Mouse (Mus musculus): ENCODE measurements at regions not wholly inside any gene's neighbourhood (a gene's known extent, or its start where the extent isn't known, plus 50 kb on each side); places are given as distances from the start of the nearest gene placed in this dataset.
"Not testable (repeated sequence)": the region's sequence is repeated elsewhere in the genome, so short reads cannot be mapped to it uniquely, and the experiment has no call there.

- Histone ChIP-seq H3K27me3 (no peaks in the 10 kb centered on the region), H3K27ac (no peak overlapping the region), H3K36me3 (no peaks in the 10 kb centered on the region), H3K9me3 (peaks cover 17% of the 10 kb centered on the region; the same call in 1 of the 2 replicates), H3K4me3 (no peak overlapping the region), H3K4me2 (no peak overlapping the region), H3K9ac (no peak overlapping the region), H3K4me1 (no peaks in the 10 kb centered on the region)
- peak; percentile 61 for ATAC-seq (ENCODE audit: insufficient number of reproducible peaks, low FRiP score, low TSS enrichment, low read depth)
Observed at GRCm38 (mm10) chr13:12864263-12864662, 64.4 kb upstream of the Prl2c3 start.

- H3K9ac ChIP-seq; H3K4me2 ChIP-seq; H3K4me3 ChIP-seq; H3K27me3 ChIP-seq; ATAC-seq (ENCODE audit: insufficient number of reproducible peaks, low FRiP score, low TSS enrichment, low read depth); H3K27ac ChIP-seq; H3K36me3 ChIP-seq; H3K4me1 ChIP-seq: not testable (repeated sequence)
- 87% methylated on average over 7 of the region's 7 CpGs for WGBS
- H3K9me3 ChIP-seq, result peaks cover 17% of the 10 kb centered on the region; the same call in 1 of the 2 replicates
Observed at GRCm38 (mm10) chr13:12863542-12863941, 63.7 kb upstream of the Prl2c3 start.

- H3K27ac ChIP-seq; H3K9ac ChIP-seq; ATAC-seq (ENCODE audit: insufficient number of reproducible peaks, low FRiP score, low TSS enrichment, low read depth); H3K36me3 ChIP-seq; H3K4me2 ChIP-seq; H3K27me3 ChIP-seq; H3K4me3 ChIP-seq; H3K4me1 ChIP-seq: not testable (repeated sequence)
- 94% methylated on average over 16 of the region's 17 CpGs for WGBS
- peaks cover 17% of the 10 kb centered on the region; the same call in 1 of the 2 replicates for H3K9me3 ChIP-seq
Observed at GRCm38 (mm10) chr13:12860954-12861353, 61.1 kb upstream of the Prl2c3 start.

GRCm38 (mm10) chr13:12859930-12860329 lies 60.1 kb upstream of the Prl2c3 start:
- not testable (repeated sequence) for H3K4me2 ChIP-seq; H3K9ac ChIP-seq; H3K27ac ChIP-seq; H3K4me1 ChIP-seq; H3K36me3 ChIP-seq; H3K4me3 ChIP-seq; H3K27me3 ChIP-seq; ATAC-seq (ENCODE audit: insufficient number of reproducible peaks, low FRiP score, low TSS enrichment, low read depth)
- peaks cover 17% of the 10 kb centered on the region; the same call in 1 of the 2 replicates for H3K9me3 ChIP-seq
- 94% methylated on average over 19 of the region's 19 CpGs for WGBS
